Mouse (Mus musculus) C2C12 (cell line): ENCODE measurements around the gene Exoc8. TPM values are rescaled to one million over a fixed set of nuclear protein-coding genes. Genes with fewer than 3 reads are reported as not detected.
A peak's percentile ranks its signal among the peaks of the same experiment; 100 is the strongest.

Experiments
- H3K27me3 ChIP-seq: one replicate; pipeline ENCODE4 v1.6.1; 2011; ENCODE audit not compliant: control insufficient read depth, insufficient read depth, insufficient read length
- H3K36me3 ChIP-seq: one replicate; pipeline ENCODE4 v1.6.1; 2011; ENCODE audit not compliant: control insufficient read depth, insufficient read depth
- H3K4me3 ChIP-seq: one replicate; pipeline ENCODE4 v1.5.1; 2011; ENCODE audit warnings: mild to moderate bottlenecking, control low read depth; ENCODE audit not compliant: poor library complexity, insufficient read depth, severe bottlenecking
- H3K79me2 ChIP-seq: one replicate; pipeline ENCODE4 v1.6.1; 2011; ENCODE audit not compliant: control insufficient read depth, insufficient read depth
- H3K79me3 ChIP-seq: one replicate; pipeline ENCODE4 v1.6.1; 2011; ENCODE audit warnings: low read depth, control low read depth
- H3ac ChIP-seq: one replicate; pipeline ENCODE3; 2011; ENCODE audit warnings: low read depth; ENCODE audit not compliant: control insufficient read depth, insufficient read length
- CEBPB ChIP-seq: IDR thresholded peaks from one replicate; pipeline ENCODE4 v1.6.1; 2011; ENCODE audit warnings: low read depth, mild to moderate bottlenecking, control low read depth, moderate library complexity
- CTCF ChIP-seq: IDR thresholded peaks from one replicate; pipeline ENCODE4 v1.5.1; 2011; ENCODE audit not compliant: control insufficient read depth, insufficient read depth, insufficient read length
- FOSL1 ChIP-seq: IDR thresholded peaks from one replicate; pipeline ENCODE4 v1.8.0; 2011; ENCODE audit warnings: mild to moderate bottlenecking, low read length; ENCODE audit not compliant: poor library complexity, insufficient read depth, severe bottlenecking
- MAX ChIP-seq: IDR thresholded peaks from one replicate; pipeline ENCODE4 v1.6.1; 2011; ENCODE audit warnings: mild to moderate bottlenecking, control low read depth
- MYOD1 ChIP-seq: IDR thresholded peaks from one replicate; pipeline ENCODE4 v1.6.1; 2011; ENCODE audit warnings: low read depth; ENCODE audit not compliant: control insufficient read depth, insufficient read length
- MYOG ChIP-seq: IDR thresholded peaks from one replicate; pipeline ENCODE4 v1.6.1; 2011; ENCODE audit not compliant: control insufficient read depth, insufficient read length; ENCODE audit errors: extremely low read depth
- USF1 ChIP-seq: IDR thresholded peaks from one replicate; pipeline ENCODE4 v1.6.1; 2011; ENCODE audit warnings: low read depth, mild to moderate bottlenecking, control low read depth, moderate library complexity
- long read RNA-seq, 2 experiments: library from polyadenylated mRNA; unstranded; transcript quantifications; one replicate each; pipeline ENCODE4 v2.0.0; 2019 to 2020
- polyA plus RNA-seq: library from polyadenylated mRNA; unstranded; fragments of >200 nt; fragmentation: generic; extraction: Trizol; gene quantifications from one replicate; pipeline ENCODE4 v1.2.1, GENCODE M21; 2012; ENCODE audit warnings: missing spikeins

The Exoc8 gene
- polyA plus RNA-seq: 10.7 TPM
- long read RNA-seq, experiment 1, full-length matches to known transcripts: 2 of 2 reads
- long read RNA-seq, experiment 1, partial matches to known transcripts: 0 of 2 reads
- long read RNA-seq, experiment 1, other reads (novel, unspliced or antisense): 0 of 2 reads
- long read RNA-seq, experiment 2, full-length matches to known transcripts: 3 of 3 reads
- long read RNA-seq, experiment 2, partial matches to known transcripts: 0 of 3 reads
- long read RNA-seq, experiment 2, other reads (novel, unspliced or antisense): 0 of 3 reads

- H3ac ChIP-seq: peak within 1 kb of the TSS; percentile 99
- H3K27me3 ChIP-seq: no peaks in the 10 kb centered on the region
- peak within 1 kb of the TSS; percentile 91 for H3K4me3 ChIP-seq
- TF ChIP-seq CEBPB (no peak), FOSL1 (no peak), MAX (no peak), USF1 (no peak), MYOG (no peak), MYOD1 (no peak), CTCF (no peak)
- peaks cover 45% of the 10 kb centered on the region for H3K79me3 ChIP-seq
- peaks cover 87% of the 10 kb centered on the region for H3K79me2 ChIP-seq
- peaks cover 49% of the 10 kb centered on the region for H3K36me3 ChIP-seq
Measured at GRCm38 (mm10) chr8:124897386-124898250, at the start of gene Exoc8, which contains the start of gene Sprtn. Exoc8 (minus strand) TSS chr8:124897705. Sprtn (plus strand) TSS chr8:124897886.

- TF ChIP-seq MAX (no peak), CTCF (no peak), MYOG (no peak), USF1 (no peak), CEBPB (no peak), MYOD1 (no peak), FOSL1 (no peak)
Measured at GRCm38 (mm10) chr8:124944406-124944805, 46.9 kb upstream of the Exoc8 start.

GRCm38 (mm10) chr8:124943801-124944200 lies 46.3 kb upstream of the Exoc8 start:
- Histone ChIP-seq H3K79me3 (peaks cover 87% of the 10 kb centered on the region), H3ac (no peak overlapping the region), H3K79me2 (peaks cover 100% of the 10 kb centered on the region), H3K4me3 (no peak overlapping the region), H3K27me3 (no peaks in the 10 kb centered on the region), H3K36me3 (peaks cover 7% of the 10 kb centered on the region)
- no peak for TF ChIP-seq USF1
- TF ChIP-seq CTCF: no peak
- no peak for TF ChIP-seq MYOG
- no peak for TF ChIP-seq MYOD1
- TF ChIP-seq MAX: no peak
- TF ChIP-seq CEBPB: no peak
- no peak for TF ChIP-seq FOSL1

More at GRCm38 (mm10) chr8:124944406-124944805, 46.9 kb upstream of the Exoc8 start:
- no peak overlapping the region for H3ac ChIP-seq
- H3K27me3 ChIP-seq: no peaks in the 10 kb centered on the region
- peaks cover 94% of the 10 kb centered on the region for H3K79me2 ChIP-seq
- H3K36me3 ChIP-seq: peaks cover 3% of the 10 kb centered on the region
- peaks cover 82% of the 10 kb centered on the region for H3K79me3 ChIP-seq
- no peak overlapping the region for H3K4me3 ChIP-seq

- no peak overlapping the region for H3K4me3 ChIP-seq
- H3K36me3 ChIP-seq: peaks cover 13% of the 10 kb centered on the region
- no peak overlapping the region for H3ac ChIP-seq
- TF ChIP-seq CEBPB (no peak), CTCF (no peak), MYOG (no peak)
- H3K79me2 ChIP-seq: peaks cover 100% of the 10 kb centered on the region
- H3K79me3 ChIP-seq: peaks cover 77% of the 10 kb centered on the region
- no peaks in the 10 kb centered on the region for H3K27me3 ChIP-seq
Measured at GRCm38 (mm10) chr8:124937293-124937692, 39.8 kb upstream of the Exoc8 start.

GRCm38 (mm10) chr8:124936699-124937098 lies 39.2 kb upstream of the Exoc8 start:
- H3ac ChIP-seq: no peak overlapping the region
- TF ChIP-seq FOSL1: no peak
- TF ChIP-seq MYOD1: no peak
- no peak for TF ChIP-seq CEBPB
- TF ChIP-seq USF1: no peak
- TF ChIP-seq MAX: no peak
- no peak for TF ChIP-seq MYOG
- TF ChIP-seq CTCF: no peak
- no peak overlapping the region for H3K4me3 ChIP-seq
- H3K27me3 ChIP-seq: no peaks in the 10 kb centered on the region
- H3K36me3 ChIP-seq: peaks cover 13% of the 10 kb centered on the region
- H3K79me2 ChIP-seq: peaks cover 100% of the 10 kb centered on the region
- H3K79me3 ChIP-seq: peaks cover 78% of the 10 kb centered on the region
